Mouse (Mus musculus): Measurements from ENCODE around the gene Chn2. TPM values are rescaled to one million over a fixed set of nuclear protein-coding genes. Genes with fewer than 3 reads are reported as not detected.

Gene Chn2
- polyA plus RNA-seq, 1 experiment from 2014 or later: 42.0 TPM

GRCm38 (mm10) chr6:54039805-54040447 is 572 bp downstream of the Chn2 start:
- Histone ChIP-seq H3K4me3 (replicated peaks; ENCODE audit: low read length) (peak overlapping the region; percentile 75), H3K27ac (ENCODE audit: low read length) (peak overlapping the region; percentile 99), H3K9me3 (ENCODE audit: control insufficient read depth, low read length) (no peaks in the 10 kb centered on the region), H3K27me3 (replicated peaks; ENCODE audit: control insufficient read depth, insufficient read depth, low read length) (no peaks in the 10 kb centered on the region), H3K4me2 (ENCODE audit: low read length) (peak overlapping the region; percentile 51), H3K9ac (replicated peaks; ENCODE audit: low read depth, low read length) (peak overlapping the region; percentile 99), H3K36me3 (ENCODE audit: control insufficient read depth, insufficient read depth) (no peaks in the 10 kb centered on the region), H3K4me1 (replicated peaks; ENCODE audit: control insufficient read depth, insufficient read depth, low read length) (peaks cover 28% of the 10 kb centered on the region)
- ATAC-seq: peak; percentile 47
- under 1% methylated on average over 56 of the region's 62 CpGs for WGBS

- Histone ChIP-seq H3K9me3 (ENCODE audit: control insufficient read depth, low read length) (no peaks in the 10 kb centered on the region), H3K27me3 (replicated peaks; ENCODE audit: control insufficient read depth, insufficient read depth, low read length) (no peaks in the 10 kb centered on the region), H3K4me3 (replicated peaks; ENCODE audit: low read length) (peak overlapping the region; percentile 75), H3K27ac (ENCODE audit: low read length) (peak overlapping the region; percentile 99), H3K4me1 (replicated peaks; ENCODE audit: control insufficient read depth, insufficient read depth, low read length) (peaks cover 28% of the 10 kb centered on the region), H3K9ac (replicated peaks; ENCODE audit: low read depth, low read length) (peak overlapping the region; percentile 99), H3K4me2 (ENCODE audit: low read length) (peak overlapping the region; percentile 51), H3K36me3 (ENCODE audit: control insufficient read depth, insufficient read depth) (no peaks in the 10 kb centered on the region)
- WGBS: 15% methylated on average over 9 of the region's 9 CpGs
- no peak; the same call in 1 of the 2 replicates for ATAC-seq
Observed at GRCm38 (mm10) chr6:54040448-54040844, 1.1 kb downstream of the Chn2 start.

GRCm38 (mm10) chr6:54041386-54042043 is 2.2 kb downstream of the Chn2 start:
- H3K27ac ChIP-seq (ENCODE audit: low read length): peak overlapping the region; percentile 45; the same call in 1 of the 2 replicates
- H3K9me3 ChIP-seq (ENCODE audit: control insufficient read depth, low read length): no peaks in the 10 kb centered on the region
- peaks cover 28% of the 10 kb centered on the region for H3K4me1 ChIP-seq (replicated peaks; ENCODE audit: control insufficient read depth, insufficient read depth, low read length)
- peak overlapping the region; percentile 75 for H3K4me3 ChIP-seq (replicated peaks; ENCODE audit: low read length)
- no peaks in the 10 kb centered on the region for H3K27me3 ChIP-seq (replicated peaks; ENCODE audit: control insufficient read depth, insufficient read depth, low read length)
- H3K36me3 ChIP-seq (ENCODE audit: control insufficient read depth, insufficient read depth): no peaks in the 10 kb centered on the region
- no peak for ATAC-seq
- WGBS: 13% methylated on average over 13 of the region's 13 CpGs
- peak overlapping the region; percentile 54 for H3K9ac ChIP-seq (replicated peaks; ENCODE audit: low read depth, low read length)
- H3K4me2 ChIP-seq (ENCODE audit: low read length): peak overlapping the region; percentile 51

GRCm38 (mm10) chr6:54042142-54042541 is 2.8 kb downstream of the Chn2 start:
- no peaks in the 10 kb centered on the region for H3K9me3 ChIP-seq (ENCODE audit: control insufficient read depth, low read length)
- H3K4me3 ChIP-seq (replicated peaks; ENCODE audit: low read length): peak overlapping the region; percentile 75
- H3K27ac ChIP-seq (ENCODE audit: low read length): no peak overlapping the region
- H3K36me3 ChIP-seq (ENCODE audit: control insufficient read depth, insufficient read depth): no peaks in the 10 kb centered on the region
- no peaks in the 10 kb centered on the region for H3K27me3 ChIP-seq (replicated peaks; ENCODE audit: control insufficient read depth, insufficient read depth, low read length)
- peak overlapping the region; percentile 51 for H3K4me2 ChIP-seq (ENCODE audit: low read length)
- peaks cover 28% of the 10 kb centered on the region for H3K4me1 ChIP-seq (replicated peaks; ENCODE audit: control insufficient read depth, insufficient read depth, low read length)
- peak overlapping the region; percentile 16; the same call in 1 of the 2 replicates for H3K9ac ChIP-seq (replicated peaks; ENCODE audit: low read depth, low read length)
- WGBS: 57% methylated on average over 1 of the region's 1 CpGs
- ATAC-seq: no peak

- Histone ChIP-seq H3K4me3 (replicated peaks; ENCODE audit: low read length) (no peak overlapping the region), H3K36me3 (ENCODE audit: control insufficient read depth, insufficient read depth) (no peaks in the 10 kb centered on the region), H3K27ac (ENCODE audit: low read length) (no peak overlapping the region), H3K9me3 (ENCODE audit: control insufficient read depth, low read length) (no peaks in the 10 kb centered on the region), H3K9ac (replicated peaks; ENCODE audit: low read depth, low read length) (no peak overlapping the region), H3K4me2 (ENCODE audit: low read length) (no peak overlapping the region), H3K4me1 (replicated peaks; ENCODE audit: control insufficient read depth, insufficient read depth, low read length) (peaks cover 22% of the 10 kb centered on the region), H3K27me3 (replicated peaks; ENCODE audit: control insufficient read depth, insufficient read depth, low read length) (no peaks in the 10 kb centered on the region)
- no peak for ATAC-seq
- 88% methylated on average over 5 of the region's 5 CpGs for WGBS
Observed at GRCm38 (mm10) chr6:54043536-54043935, 4.2 kb downstream of the Chn2 start.

GRCm38 (mm10) chr6:54045748-54046721 is 6.7 kb downstream of the Chn2 start:
- H3K4me2 ChIP-seq (ENCODE audit: low read length): no peak overlapping the region
- H3K36me3 ChIP-seq (ENCODE audit: control insufficient read depth, insufficient read depth): no peaks in the 10 kb centered on the region
- no peak overlapping the region for H3K27ac ChIP-seq (ENCODE audit: low read length)
- no peak overlapping the region for H3K9ac ChIP-seq (replicated peaks; ENCODE audit: low read depth, low read length)
- no peaks in the 10 kb centered on the region for H3K9me3 ChIP-seq (ENCODE audit: control insufficient read depth, low read length)
- H3K4me1 ChIP-seq (replicated peaks; ENCODE audit: control insufficient read depth, insufficient read depth, low read length): peaks cover 13% of the 10 kb centered on the region
- H3K4me3 ChIP-seq (replicated peaks; ENCODE audit: low read length): no peak overlapping the region
- WGBS: 70% methylated on average over 8 of the region's 8 CpGs
- no peaks in the 10 kb centered on the region for H3K27me3 ChIP-seq (replicated peaks; ENCODE audit: control insufficient read depth, insufficient read depth, low read length)
- no peak for ATAC-seq

- no peak overlapping the region for H3K9ac ChIP-seq (replicated peaks; ENCODE audit: low read depth, low read length)
- WGBS: 88% methylated on average over 11 of the region's 11 CpGs
- no peaks in the 10 kb centered on the region for H3K36me3 ChIP-seq (ENCODE audit: control insufficient read depth, insufficient read depth)
- H3K4me1 ChIP-seq (replicated peaks; ENCODE audit: control insufficient read depth, insufficient read depth, low read length): peaks cover 13% of the 10 kb centered on the region
- H3K27me3 ChIP-seq (replicated peaks; ENCODE audit: control insufficient read depth, insufficient read depth, low read length): no peaks in the 10 kb centered on the region
- no peak overlapping the region for H3K4me3 ChIP-seq (replicated peaks; ENCODE audit: low read length)
- no peak overlapping the region for H3K27ac ChIP-seq (ENCODE audit: low read length)
- H3K4me2 ChIP-seq (ENCODE audit: low read length): no peak overlapping the region
- no peak for ATAC-seq
- no peaks in the 10 kb centered on the region for H3K9me3 ChIP-seq (ENCODE audit: control insufficient read depth, low read length)
Observed at GRCm38 (mm10) chr6:54046884-54047747, 7.8 kb downstream of the Chn2 start.

GRCm38 (mm10) chr6:54048768-54049167 is 9.4 kb downstream of the Chn2 start:
- Histone ChIP-seq H3K9ac (replicated peaks; ENCODE audit: low read depth, low read length) (no peak overlapping the region), H3K36me3 (ENCODE audit: control insufficient read depth, insufficient read depth) (no peaks in the 10 kb centered on the region)
- no peak for ATAC-seq

More at GRCm38 (mm10) chr6:54048768-54049167, 9.4 kb downstream of the Chn2 start:
- H3K27me3 ChIP-seq (replicated peaks; ENCODE audit: control insufficient read depth, insufficient read depth, low read length): no peaks in the 10 kb centered on the region
- no peaks in the 10 kb centered on the region for H3K9me3 ChIP-seq (ENCODE audit: control insufficient read depth, low read length)
- peaks cover 26% of the 10 kb centered on the region for H3K4me1 ChIP-seq (replicated peaks; ENCODE audit: control insufficient read depth, insufficient read depth, low read length)
- no peak overlapping the region for H3K27ac ChIP-seq (ENCODE audit: low read length)
- no peak overlapping the region for H3K4me3 ChIP-seq (replicated peaks; ENCODE audit: low read length)
- no peak overlapping the region for H3K4me2 ChIP-seq (ENCODE audit: low read length)
- 89% methylated on average over 6 of the region's 6 CpGs for WGBS
